Mouse (Mus musculus): ENCODE measurements at regions not wholly inside any gene's neighbourhood (a gene's known extent, or its start where the extent isn't known, plus 50 kb on each side); places are given as distances from the start of the nearest gene placed in this dataset.
"Not testable (repeated sequence)": the region's sequence is repeated elsewhere in the genome, so short reads cannot be mapped to it uniquely, and the experiment has no call there.

- not testable (repeated sequence) for TF ChIP-seq TAL1, GATA1 (IDR thresholded peaks at IDR 0.05; ENCODE audit: low read length)
Measured at GRCm38 (mm10) chr13:61978856-61979255, 150.8 kb upstream of the Zfp808 start.
